Mouse (Mus musculus) hindbrain, embryonic 14.5 days (tissue): ENCODE results near the gene Zdhhc19. TPM values are rescaled to one million over a fixed set of nuclear protein-coding genes. Genes with fewer than 3 reads are reported as not detected.
A peak's percentile ranks its signal among the peaks of the same experiment; 100 is the strongest.

Experiments used
- ATAC-seq: fragments of 200-750 bp; cut with Nextera tagmentation; 2 replicates; pipeline ENCODE4 v1.8.0; 2017; ENCODE audit warnings: moderate number of reproducible peaks, mild to moderate bottlenecking, moderate TSS enrichment, moderate library complexity; ENCODE audit not compliant: low FRiP score
- DNase-seq: peaks from one replicate; pipeline ENCODE4 v3.0.0-alpha.2; 2015; ENCODE audit warnings: low spot score
- H3K27ac ChIP-seq: fragments of 300-500 bp; sonication (generic); 2 replicates; pipeline ENCODE4 v1.5.1; 2014; ENCODE audit warnings: mild to moderate bottlenecking, moderate library complexity
- H3K27me3 ChIP-seq: fragments of 300-500 bp; sonication (generic); 2 replicates; pipeline ENCODE4 v1.6.1; 2014; ENCODE audit warnings: mild to moderate bottlenecking, low read length, mixed read lengths; ENCODE audit not compliant: control insufficient read depth, insufficient read depth
- H3K36me3 ChIP-seq: fragments of 300-500 bp; sonication (generic); replicated peaks from 2 replicates; pipeline ENCODE4 v1.6.1; 2014; ENCODE audit not compliant: control insufficient read depth, insufficient read depth
- H3K4me1 ChIP-seq: fragments of 300-500 bp; sonication (generic); replicated peaks from 2 replicates; pipeline ENCODE4 v1.6.1; 2014; ENCODE audit warnings: antibody characterized with exemption, low read length, mixed read lengths; ENCODE audit not compliant: control insufficient read depth, insufficient read depth
- H3K4me2 ChIP-seq: fragments of 300-500 bp; sonication (generic); replicated peaks from 2 replicates; pipeline ENCODE4 v1.6.1; 2014; ENCODE audit warnings: mild to moderate bottlenecking, moderate library complexity
- H3K4me3 ChIP-seq: fragments of 300-500 bp; sonication (generic); replicated peaks from 2 replicates; pipeline ENCODE4 v1.5.1; 2014; ENCODE audit warnings: mild to moderate bottlenecking, low read length
- H3K9ac ChIP-seq: fragments of 300-500 bp; sonication (generic); 2 replicates; pipeline ENCODE4 v1.6.1; 2014
- H3K9me3 ChIP-seq: fragments of 300-500 bp; sonication (generic); 2 replicates; pipeline ENCODE4 v1.6.1; 2016; ENCODE audit warnings: low read length; ENCODE audit not compliant: control insufficient read depth
- WGBS: fragments of 180-500 bp; shearing (Covaris S2); extraction: QIAGEN DNeasy Blood & Tissue Kit; methylation state at CpG from one replicate; pipeline ENCODE4 v1.1.7; 2014; 5-methylcytosine and 5-hydroxymethylcytosine counted together
- polyA plus RNA-seq: library from polyadenylated mRNA; unstranded; fragments of >200 nt; fragmentation: Nextera tagmentation; extraction: Ambion mirVana; gene quantifications from 2 replicates; pipeline ENCODE4 v1.2.1, GENCODE M21; 2014

The Zdhhc19 gene
- polyA plus RNA-seq, 1 experiment from 2014 or later, result not detected

DNA sequence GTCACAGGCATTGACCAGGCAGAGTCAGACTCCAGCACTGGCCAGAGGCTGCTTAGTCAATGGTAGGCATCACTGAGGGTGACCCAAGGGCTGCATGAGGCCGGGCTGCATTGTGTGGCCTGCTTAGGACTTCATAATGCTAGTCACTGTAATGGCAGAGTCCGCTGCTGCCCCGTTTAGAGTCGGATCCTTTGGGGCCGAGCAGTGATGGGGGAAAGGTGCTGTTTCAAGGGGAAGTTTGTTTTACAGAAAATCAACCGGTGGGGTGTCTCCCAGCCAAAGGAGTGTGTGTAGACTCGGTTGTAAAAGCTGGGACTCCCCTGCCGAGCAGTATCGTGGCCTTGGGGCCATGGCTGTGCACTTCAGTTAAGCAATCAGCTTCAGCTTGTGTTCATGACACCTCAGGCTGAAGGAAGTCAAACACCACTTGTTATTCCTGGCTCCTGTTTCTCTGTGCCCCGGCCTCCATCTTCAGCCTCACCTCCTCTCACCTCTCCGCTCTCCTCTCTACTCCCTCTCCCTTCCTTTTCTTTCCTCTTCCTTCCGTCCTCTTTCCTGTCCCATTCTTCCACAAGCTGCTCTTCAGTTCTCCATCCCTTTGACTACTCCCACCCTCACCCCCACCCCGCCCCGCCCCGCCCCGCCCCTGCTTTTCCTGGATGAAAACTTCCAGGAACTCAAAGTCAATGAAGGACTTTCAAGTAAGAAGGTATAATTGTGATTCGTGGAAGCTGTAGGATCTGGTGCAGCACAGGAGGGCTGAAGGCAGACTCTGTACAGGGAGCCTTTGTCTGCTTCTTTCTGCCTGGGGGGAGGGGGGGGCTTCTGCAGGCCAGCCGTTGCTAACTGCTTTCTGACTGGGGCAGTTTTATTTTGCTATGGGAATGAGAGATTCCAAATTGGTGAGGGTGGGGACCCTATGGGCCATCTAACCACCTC is 14.6 kb downstream of the Zdhhc19 start:
- Histone ChIP-seq H3K4me2 (no peak overlapping the region), H3K4me1 (peaks cover 5% of the 10 kb centered on the region; the same call in 1 of the 2 replicates), H3K27me3 (no peaks in the 10 kb centered on the region), H3K36me3 (no peaks in the 10 kb centered on the region), H3K9me3 (no peaks in the 10 kb centered on the region), H3K9ac (no peak overlapping the region), H3K4me3 (no peak overlapping the region), H3K27ac (no peak overlapping the region)
- WGBS, result 70% methylated on average over 18 of the region's 18 CpGs
- no peak for ATAC-seq
- no peak for DNase-seq

DNA sequence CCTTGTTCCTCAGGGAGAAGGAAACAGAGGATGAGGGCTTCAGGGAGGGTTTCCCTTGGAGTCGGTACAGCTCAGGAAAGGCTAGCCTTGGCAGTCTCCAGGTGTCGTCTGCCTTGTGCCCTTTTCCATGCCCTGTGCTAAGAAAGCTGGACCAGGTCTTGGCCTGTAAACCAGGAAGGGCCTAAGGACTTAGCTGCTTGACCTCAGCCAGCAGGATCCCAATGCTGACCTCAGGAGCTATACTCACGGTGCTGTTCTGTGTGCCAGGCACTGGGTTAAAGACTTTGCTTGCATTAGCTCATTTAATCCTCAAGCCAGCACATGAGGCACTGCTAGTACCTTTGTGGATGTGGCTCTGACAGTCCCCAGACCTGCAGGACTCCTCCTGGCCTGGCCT is 15.3 kb downstream of the Zdhhc19 start:
- Histone ChIP-seq H3K9me3 (no peaks in the 10 kb centered on the region), H3K27me3 (no peaks in the 10 kb centered on the region), H3K4me1 (peaks cover 12% of the 10 kb centered on the region), H3K36me3 (no peaks in the 10 kb centered on the region), H3K4me3 (no peak overlapping the region), H3K4me2 (no peak overlapping the region), H3K27ac (no peak overlapping the region), H3K9ac (no peak overlapping the region)
- no peak for DNase-seq
- ATAC-seq, result no peak
- WGBS, result 82% methylated on average over 3 of the region's 3 CpGs

DNA sequence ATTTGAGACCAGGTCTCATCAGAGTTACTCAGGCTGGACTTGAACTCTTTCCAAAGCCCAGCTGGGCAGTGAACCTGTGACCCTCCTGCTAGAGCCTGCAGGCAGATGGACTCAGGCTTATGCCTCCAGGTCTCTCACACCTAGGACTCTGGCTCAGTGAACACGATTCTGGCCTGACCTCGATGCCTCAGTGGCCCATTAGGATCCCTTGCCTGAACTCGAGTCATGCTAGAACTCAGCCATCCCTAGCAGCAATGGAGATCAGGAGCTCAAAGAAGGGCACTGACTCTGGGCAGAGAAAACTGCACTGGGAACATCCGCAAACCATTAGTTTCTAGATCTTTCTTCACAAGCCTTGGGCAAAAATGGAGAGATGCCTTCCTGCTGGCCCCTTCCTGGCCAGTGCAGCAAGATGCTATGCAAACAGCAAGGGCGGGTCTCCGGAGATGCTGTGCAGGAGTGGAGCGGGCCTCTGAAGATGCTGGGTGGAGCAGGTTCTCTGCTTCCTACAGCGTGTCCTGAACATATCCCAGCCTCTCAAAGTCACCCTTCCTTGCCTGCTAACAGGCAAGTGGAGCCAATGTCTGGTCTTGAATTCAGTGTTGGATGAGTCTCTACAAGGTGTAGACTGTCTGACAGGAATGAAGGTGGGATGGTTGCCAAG is 15.9 kb downstream of the Zdhhc19 start:
- Histone ChIP-seq H3K36me3 (no peaks in the 10 kb centered on the region), H3K4me3 (no peak overlapping the region), H3K27me3 (no peaks in the 10 kb centered on the region), H3K27ac (no peak overlapping the region), H3K4me1 (peaks cover 16% of the 10 kb centered on the region), H3K9me3 (no peaks in the 10 kb centered on the region), H3K4me2 (no peak overlapping the region), H3K9ac (no peak overlapping the region)
- 93% methylated on average over 8 of the region's 8 CpGs for WGBS
- ATAC-seq, result no peak
- no peak for DNase-seq

DNA sequence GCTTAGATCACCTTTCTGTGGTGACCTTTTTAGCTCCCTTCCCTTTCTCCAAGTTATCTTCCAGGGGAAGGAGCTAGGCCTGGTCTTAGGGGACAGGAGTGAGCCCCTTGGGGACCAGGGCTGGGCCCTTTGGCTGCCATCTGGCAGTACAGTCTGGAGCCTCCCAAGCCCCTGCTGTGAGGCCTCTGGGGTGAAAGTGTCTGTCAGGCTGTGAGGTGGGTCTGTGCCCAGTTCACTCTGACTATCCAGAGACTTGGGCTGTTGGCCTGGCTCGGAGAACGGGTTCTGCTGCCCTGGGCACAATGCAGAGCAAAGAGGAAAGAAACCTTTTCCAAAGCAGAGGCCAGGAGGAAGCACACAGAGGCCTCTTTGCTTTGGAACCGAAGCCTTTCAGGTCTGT is 16.9 kb downstream of the Zdhhc19 start:
- no peak overlapping the region for H3K4me3 ChIP-seq
- peak overlapping the region; percentile 58; the same call in 1 of the 2 replicates for H3K27ac ChIP-seq
- no peaks in the 10 kb centered on the region for H3K9me3 ChIP-seq
- no peaks in the 10 kb centered on the region for H3K27me3 ChIP-seq
- no peak overlapping the region for H3K4me2 ChIP-seq
- no peak overlapping the region for H3K9ac ChIP-seq
- ATAC-seq (no peak), DNase-seq (no peak)
- H3K4me1 ChIP-seq, result peaks cover 16% of the 10 kb centered on the region
- H3K36me3 ChIP-seq, result no peaks in the 10 kb centered on the region
- WGBS, result 74% methylated on average over 3 of the region's 3 CpGs

DNA sequence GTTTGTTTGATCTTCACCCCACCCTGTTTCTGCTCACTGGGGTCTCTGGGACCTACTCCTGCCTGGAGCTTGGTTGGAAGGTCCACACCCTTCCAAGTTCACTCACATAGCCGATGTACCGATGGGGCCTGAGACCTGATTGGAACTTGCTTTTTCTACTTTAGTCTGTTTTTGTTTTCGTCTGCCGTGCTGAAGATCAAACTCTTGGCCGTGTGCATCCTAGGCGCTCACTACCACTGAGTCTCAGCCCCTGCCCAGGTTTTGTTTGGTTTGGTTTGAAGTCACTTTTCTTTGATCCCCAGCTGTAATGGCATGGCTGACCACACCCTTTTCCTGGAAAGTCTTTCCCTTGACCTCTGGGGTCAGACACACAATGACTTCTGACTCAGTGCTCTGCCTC is 17.3 kb downstream of the Zdhhc19 start:
- 93% methylated on average over 6 of the region's 6 CpGs for whole genome bisulfite sequencing
- no peak overlapping the region for H3K27ac ChIP-seq
- no peaks in the 10 kb centered on the region for H3K9me3 ChIP-seq
- no peak for ATAC-seq
- H3K4me2 ChIP-seq, result no peak overlapping the region
- H3K36me3 ChIP-seq, result no peaks in the 10 kb centered on the region
- no peak overlapping the region for H3K4me3 ChIP-seq
- H3K9ac ChIP-seq, result no peak overlapping the region
- H3K4me1 ChIP-seq, result peaks cover 16% of the 10 kb centered on the region
- H3K27me3 ChIP-seq, result no peaks in the 10 kb centered on the region
- DNase-seq, result no peak

DNA sequence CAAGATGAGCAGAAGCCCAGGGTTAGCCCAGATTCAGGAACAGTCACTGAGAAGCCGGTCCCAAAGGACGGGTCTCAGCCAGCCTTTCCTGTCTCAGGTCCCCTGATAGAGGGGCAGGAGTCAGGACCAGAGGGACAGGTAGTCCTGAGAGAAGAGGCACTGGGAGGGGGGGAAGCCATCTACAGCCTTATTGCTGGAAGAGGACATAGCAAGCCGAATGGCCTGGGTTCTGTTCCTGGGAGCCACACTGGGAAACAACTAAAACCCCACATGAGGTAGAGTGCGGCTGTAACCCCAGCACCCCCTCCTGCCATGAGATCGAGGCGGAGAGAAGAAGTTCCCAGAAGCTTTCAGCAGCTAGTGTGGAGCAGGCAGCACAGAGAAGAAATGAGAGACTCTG is 17.9 kb downstream of the Zdhhc19 start:
- no peak overlapping the region for H3K4me2 ChIP-seq
- H3K27me3 ChIP-seq, result no peaks in the 10 kb centered on the region
- ATAC-seq (no peak), DNase-seq (no peak)
- H3K9me3 ChIP-seq, result no peaks in the 10 kb centered on the region
- H3K4me3 ChIP-seq, result no peak overlapping the region
- no peak overlapping the region for H3K27ac ChIP-seq
- no peaks in the 10 kb centered on the region for H3K36me3 ChIP-seq
- H3K9ac ChIP-seq, result no peak overlapping the region
- H3K4me1 ChIP-seq, result peaks cover 14% of the 10 kb centered on the region
- WGBS, result 90% methylated on average over 6 of the region's 6 CpGs

DNA sequence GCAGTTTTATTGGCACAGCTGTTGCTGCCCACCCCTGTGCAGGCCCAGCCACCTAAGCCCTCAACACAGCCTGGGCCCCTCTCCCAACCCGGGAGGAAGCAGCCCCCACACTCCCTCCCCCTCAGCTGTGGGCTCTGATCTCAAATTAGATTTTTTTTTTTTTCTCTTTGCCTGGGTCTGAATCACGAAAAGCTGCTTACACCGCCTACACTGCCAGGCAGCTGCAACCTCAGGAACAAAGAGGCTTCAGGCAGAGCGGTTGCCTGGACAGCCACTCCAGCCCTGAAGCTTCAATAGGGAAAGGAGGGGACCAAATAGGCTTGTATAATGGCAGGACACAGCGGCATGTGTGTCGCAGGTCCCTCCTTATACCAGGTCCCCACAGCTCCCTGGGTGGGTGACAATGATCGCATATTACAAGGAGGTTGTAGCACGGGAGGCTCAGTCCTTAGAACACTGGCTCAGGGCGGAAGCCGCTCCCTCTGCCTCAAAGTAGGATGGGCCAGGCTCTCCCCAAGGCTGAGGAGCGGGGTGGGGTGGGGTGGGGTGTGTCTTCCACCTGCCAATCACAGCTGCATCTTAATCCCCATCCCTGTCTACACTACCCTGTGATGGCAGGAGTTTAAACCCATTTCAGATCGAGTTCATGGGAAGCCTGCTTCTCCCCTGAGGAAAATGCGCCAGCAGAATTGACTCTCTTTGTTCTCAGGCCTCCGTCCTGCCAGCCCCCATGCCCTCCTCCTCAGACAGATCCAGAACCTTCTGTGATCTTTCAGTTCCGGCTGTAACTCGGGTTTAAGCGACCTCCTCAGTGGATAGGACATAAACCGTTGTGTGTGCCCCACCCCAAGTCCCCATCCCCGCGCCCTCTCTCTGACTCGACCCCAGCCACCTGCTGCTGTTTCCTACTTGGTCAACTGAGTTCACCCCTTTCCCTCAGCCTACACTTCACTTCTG is 20.2 kb downstream of the Zdhhc19 start:
- ATAC-seq, result peak; percentile 89
- WGBS, result 10% methylated on average over 21 of the region's 21 CpGs
- peaks cover 12% of the 10 kb centered on the region for H3K4me1 ChIP-seq

DNA sequence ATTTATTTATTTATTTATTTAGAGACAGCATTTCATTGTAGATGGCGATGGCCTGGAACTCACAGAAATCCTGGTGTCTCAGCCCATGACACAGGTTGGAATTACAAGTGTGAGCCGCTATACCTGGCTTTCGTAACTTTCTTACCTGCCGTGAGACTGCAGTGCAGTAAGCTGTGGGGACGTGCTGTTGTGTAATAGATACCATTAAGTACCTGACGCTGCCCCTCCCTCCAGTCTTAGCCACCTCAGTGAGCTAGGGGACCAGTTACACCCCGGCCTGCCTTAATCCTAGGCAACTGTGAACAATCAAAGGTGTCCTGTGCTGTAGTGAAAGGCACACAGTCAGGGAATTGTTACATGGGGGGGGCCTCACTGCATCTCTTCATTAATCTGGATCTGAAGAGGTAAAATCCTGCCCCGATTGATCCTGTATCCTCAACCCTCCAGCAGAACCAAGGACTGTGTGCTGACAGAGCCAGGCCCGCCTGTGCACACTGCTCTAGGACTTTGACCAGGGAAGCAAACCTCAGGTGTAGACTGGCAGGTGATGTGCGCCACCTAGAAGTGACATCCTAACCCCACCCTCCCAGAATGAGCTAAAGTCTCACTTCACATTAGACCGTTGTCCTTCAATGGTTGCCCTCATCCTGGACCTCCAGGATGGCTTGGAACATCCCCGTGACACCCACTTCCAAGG is 21.9 kb downstream of the Zdhhc19 start:
- H3K9me3 ChIP-seq, result no peaks in the 10 kb centered on the region
- H3K4me2 ChIP-seq, result no peak overlapping the region
- H3K27ac ChIP-seq, result no peak overlapping the region
- no peaks in the 10 kb centered on the region for H3K27me3 ChIP-seq
- peaks cover 12% of the 10 kb centered on the region for H3K4me1 ChIP-seq
- 96% methylated on average over 12 of the region's 12 CpGs for WGBS
- DNase-seq, result no peak
- no peak overlapping the region for H3K4me3 ChIP-seq
- no peak for ATAC-seq
- H3K9ac ChIP-seq, result no peak overlapping the region
- H3K36me3 ChIP-seq, result no peaks in the 10 kb centered on the region

More for the DNA sequence above, 20.2 kb downstream of the Zdhhc19 start:
- Histone ChIP-seq H3K27ac (peak overlapping the region; percentile 98), H3K4me3 (no peak overlapping the region), H3K4me2 (peak overlapping the region; percentile 44), H3K27me3 (no peaks in the 10 kb centered on the region), H3K9me3 (no peaks in the 10 kb centered on the region), H3K36me3 (no peaks in the 10 kb centered on the region), H3K9ac (peak overlapping the region; percentile 66)
- DNase-seq, result peak; percentile 68
